Mouse (Mus musculus): ENCODE data around the gene Vpreb3.

Gene Vpreb3

DNA sequence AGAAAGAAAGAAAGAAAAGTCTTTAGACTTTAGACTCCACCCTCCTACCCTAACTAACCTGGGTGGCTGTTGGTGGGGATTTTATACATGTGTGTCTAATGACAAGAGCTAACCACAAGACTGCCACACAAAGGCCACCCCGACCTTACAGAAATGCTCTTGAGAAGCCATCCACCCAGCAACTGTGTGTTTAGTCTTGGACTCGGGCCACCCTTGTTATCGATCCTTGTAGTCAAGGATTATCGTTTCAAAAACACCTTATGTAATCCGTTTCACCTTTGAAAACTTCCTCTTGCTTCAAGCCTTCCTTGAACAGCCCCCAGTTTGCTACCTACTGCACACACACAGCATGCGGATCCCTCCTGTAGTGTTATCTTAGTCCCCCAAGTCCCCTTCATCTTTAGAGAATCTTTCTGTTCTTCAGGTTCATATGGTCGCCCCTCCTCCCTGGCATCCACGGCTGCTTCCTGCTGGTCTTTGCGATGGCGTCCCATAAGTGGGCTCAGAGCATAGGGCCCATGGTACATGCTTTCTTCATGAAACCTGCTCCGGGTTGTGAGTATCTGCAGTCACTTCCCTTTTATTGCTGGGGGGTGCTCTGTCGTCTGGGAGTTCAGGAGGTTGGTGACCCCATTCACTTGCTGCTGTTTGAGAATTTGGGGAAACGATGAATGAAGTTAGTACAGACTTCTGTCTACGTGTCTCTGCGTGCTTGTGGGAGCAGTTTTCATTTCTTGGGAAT lies at the start of gene Vpreb3:
Vpreb3 (plus strand) TSS at position 322 of the 742 bp plus-strand sequence.
- no peak for DNase-seq (ENCODE audit: inconsistent ontology term)

DNA sequence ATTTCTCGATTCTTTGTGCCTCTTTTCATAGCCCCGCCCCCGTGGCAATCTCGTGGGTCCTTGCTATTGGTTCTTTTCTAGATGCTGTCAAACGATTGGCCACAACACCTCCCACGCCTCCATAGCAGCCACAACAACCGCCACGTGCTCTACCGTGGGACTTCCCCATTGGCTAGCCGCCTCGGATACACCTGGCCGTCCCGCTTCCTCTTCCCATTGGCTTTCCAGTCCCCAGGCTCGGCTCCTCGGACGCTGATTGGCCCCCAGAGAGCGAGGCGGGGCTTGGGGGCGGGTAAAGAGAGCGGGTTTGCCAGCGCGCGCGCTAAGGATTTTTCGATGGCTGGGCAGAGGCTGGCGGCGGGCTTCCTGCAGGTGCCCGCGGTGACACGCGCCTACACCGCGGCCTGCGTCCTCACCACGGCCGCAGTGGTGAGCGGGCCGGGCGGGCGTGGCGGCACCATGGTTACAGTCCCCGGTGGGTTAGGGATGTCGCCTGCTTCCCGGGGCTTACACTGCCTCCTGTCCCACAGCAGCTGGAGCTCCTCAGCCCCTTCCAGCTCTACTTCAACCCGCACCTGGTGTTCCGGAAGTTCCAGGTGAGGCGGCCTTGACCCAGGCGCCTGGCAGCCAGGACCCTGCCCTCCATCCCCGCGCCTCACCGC lies 49.6 kb upstream of the Vpreb3 start, which contains the start of gene Derl3:
Derl3 (plus strand) TSS at position 325 of the 662 bp plus-strand sequence.
- DNase-seq (ENCODE audit: inconsistent ontology term) = peak; percentile 98

GRCm38 (mm10) chr10:75894601-75895000 lies 48.3 kb upstream of the Vpreb3 start:
- DNase-seq (ENCODE audit: inconsistent ontology term) = no peak

DNA sequence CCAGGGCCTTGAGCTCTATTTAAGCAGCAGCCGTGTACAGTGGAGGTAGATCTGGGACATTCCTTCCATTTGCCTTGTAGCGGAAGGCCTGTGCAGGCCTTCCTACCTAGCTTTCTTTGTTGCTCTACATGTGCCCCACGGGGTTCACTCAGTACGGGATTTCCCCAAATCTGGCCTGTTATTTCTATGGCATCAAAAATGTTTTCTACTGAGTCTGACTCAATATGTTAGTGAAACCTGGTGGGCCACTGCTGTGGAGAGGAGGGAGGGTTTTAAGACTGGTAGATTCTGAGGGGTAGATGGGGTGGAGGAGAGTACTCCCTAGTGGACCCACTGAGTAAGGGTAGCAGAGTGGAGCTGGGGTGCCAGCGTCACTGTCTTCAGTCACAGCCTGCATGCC lies 47.1 kb upstream of the Vpreb3 start:
- DNase-seq (ENCODE audit: inconsistent ontology term) = no peak

GRCm38 (mm10) chr10:75896208-75896607 lies 46.6 kb upstream of the Vpreb3 start:
- no peak for DNase-seq (ENCODE audit: inconsistent ontology term)

DNA sequence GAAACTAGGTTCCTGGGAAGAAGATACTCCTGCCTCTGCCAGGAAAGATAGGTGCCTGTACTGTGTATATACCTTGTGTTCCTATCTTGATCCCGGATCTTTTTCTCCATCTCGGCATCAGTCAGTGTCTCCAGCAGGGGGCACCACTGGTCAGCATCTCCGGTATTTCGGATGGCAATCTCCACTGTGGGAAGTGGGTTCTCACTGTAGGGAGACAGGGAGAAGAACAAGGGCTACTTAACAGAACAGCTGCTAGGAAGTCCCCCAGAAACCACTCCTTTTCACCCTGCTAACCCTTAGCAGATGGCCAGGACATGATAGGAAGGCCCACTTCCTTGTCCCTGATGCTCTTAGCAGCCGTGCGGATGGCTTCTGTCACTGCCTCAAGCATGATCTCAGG lies 45.5 kb upstream of the Vpreb3 start:
- no peak for DNase-seq (ENCODE audit: inconsistent ontology term)

DNA sequence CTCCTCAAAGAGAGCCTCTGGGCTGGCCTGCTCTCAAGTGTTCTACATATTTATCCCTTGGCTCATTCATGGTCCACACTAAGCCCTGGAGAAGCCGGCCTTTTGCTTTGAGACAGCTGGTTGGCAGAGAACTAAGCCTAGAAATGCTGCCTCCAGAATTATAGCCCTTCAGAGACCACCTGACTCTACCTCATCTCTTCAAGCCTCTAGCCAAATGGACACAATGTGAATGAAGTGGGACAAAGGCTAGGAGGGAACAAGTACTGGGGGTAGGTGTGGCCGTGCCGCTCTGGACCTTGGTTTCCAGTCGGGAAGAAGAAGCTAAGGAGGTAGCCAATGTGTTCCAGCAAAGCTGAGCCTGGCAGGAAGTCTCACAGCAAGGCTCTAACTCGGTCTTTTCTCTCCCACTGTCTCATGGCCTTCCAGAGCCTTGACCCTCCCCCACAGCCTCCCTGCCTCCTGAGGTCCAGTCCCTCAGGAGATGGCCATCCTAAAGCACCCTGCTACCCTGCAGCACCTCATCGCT lies 44.8 kb upstream of the Vpreb3 start:
- no peak for DNase-seq (ENCODE audit: inconsistent ontology term)

DNA sequence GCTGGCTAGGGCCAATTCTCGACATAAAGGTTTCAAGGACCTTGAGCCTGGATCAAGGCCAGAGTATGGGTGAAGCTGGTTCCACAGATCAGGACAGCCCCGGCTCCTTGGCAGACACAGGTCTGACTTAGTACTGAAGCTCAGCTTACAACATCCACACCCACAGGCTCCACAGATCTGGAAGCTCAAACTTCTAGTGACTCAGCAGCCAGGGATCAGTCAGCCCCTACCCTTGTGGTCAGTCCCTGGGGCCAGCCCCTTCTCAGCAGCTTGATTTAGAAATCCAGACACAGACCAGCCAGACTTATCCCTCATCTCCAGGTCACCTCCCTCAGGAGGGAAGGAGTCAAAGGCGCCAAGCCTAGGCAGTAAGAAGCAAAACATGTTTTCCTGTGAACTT lies 44.0 kb upstream of the Vpreb3 start:
- peak; percentile 85 for DNase-seq (ENCODE audit: inconsistent ontology term)

DNA sequence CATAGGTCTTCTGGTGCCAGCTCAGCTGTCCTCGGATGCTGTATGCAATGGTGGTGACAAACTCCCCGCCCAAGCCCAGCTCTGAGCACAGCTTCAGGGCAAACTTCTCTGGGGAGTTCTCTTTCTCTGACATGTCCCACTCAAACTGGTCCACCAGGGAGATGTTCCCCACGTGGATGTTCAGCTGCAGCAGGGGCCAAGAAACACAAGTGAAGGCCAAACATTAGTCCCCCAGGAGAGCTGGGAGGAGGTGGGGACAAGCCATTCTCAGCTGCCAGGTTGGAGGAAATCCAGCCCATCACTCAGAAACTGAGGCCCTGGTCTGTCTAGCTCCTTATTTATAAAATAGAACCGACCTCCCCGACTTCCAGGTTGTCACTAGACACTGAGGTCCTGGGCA lies 38.5 kb upstream of the Vpreb3 start:
- DNase-seq (ENCODE audit: inconsistent ontology term) = no peak

DNA sequence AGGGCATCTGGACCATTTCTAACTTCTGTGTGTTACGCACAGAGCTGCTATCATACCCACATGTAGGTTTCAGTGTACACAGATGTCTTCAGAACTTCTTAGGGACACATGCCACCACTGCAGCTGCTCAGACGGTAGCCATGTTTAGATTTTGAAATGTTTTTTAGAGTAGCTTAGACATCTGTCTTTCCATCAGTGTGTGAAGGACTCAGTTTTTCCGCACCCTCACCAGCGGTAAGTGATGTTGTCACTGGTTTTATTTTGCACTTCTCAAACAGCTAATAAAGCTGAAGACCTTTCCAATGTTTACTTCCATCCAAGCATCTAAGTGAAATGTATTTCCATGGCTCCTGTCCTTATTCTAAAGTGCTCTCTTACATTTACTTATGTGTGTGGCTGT lies 36.0 kb upstream of the Vpreb3 start:
- no peak for DNase-seq (ENCODE audit: inconsistent ontology term)

DNA sequence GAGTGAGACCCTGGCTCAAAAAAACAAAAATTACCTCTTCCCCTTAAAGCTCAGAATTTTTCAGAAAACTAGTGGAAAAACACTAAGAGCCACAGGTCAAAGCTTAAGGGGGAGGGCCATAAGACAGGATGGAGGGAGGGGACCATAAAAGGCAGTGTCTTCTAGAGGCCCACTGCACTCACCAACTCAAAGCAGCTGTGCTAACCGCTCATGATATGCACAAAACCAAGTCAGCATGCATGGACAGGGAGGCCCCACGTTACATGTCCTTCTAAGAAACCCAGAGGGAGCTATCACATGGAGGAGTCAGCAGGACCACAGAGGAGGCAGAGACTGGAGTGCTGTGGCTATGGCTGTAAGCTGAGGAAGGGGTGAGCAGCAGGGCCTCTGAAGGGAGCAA lies 32.2 kb upstream of the Vpreb3 start:
- no peak for DNase-seq (ENCODE audit: inconsistent ontology term)

DNA sequence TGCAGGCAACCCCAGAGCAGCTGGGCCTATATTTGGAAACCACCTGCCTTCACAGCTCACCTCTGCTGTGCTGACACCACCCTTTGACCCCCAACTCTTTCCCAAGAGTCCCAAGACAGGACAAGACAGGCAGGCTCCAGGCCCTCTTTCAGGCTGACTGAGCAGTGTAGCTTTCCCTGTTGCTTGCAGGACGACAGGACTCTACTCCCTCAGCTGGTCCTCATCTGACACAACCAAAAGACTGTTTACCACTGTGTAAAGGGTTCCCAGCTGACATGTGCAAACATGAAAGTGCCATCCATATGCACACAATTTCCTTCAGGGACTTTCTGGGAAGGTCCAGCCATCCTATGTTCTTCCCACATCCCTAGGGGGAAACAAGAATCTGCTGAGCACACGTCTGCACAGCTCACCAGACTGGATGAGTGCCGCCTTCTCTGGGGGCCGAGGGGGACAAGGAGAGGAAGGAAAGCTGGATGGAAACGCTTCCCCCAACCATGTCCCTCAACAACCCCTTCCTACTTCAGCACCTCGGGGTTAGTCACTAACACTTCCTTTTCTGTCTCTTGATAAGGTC lies 29.8 kb upstream of the Vpreb3 start:
- DNase-seq (ENCODE audit: inconsistent ontology term) = no peak

DNA sequence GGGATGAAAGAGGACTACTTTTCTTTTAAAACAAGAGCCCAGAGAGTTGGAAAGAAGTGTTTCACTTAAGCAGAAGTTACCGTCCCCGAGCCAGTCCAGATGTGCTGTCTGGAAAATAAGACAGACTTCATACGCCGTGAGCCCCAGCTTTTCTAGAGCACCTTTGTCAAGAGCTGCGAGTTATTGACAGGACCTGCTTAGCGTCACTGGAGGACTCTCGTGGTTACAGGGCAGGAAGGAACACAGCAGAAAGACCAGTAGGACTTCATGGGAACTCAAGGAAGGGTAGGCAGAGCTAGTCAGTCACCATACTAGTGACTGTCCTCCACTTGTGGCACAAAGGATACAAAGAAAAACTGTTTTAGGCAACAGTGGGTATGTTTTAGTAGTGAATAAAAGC lies 27.3 kb upstream of the Vpreb3 start:
- no peak for DNase-seq (ENCODE audit: inconsistent ontology term)

DNA sequence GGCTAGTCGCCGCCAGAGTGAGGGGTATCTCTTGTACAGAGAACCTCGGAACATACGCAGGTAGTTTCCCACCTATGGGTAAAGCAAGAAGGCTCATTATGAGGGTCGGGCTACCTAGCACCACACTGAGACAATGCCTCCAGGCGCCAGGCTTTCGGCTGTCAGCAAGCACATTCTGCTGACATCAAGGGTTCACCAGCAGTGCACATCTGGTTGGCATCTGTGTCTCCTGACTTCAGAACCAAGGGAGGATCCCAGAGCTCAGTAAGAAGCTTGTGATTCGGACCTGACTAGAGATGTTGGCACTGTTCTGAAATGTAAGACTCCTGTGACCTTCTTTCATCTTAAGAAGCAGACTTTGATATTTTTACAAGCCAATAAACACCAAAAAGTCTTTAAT lies 26.0 kb upstream of the Vpreb3 start:
- no peak for DNase-seq (ENCODE audit: inconsistent ontology term)

DNA sequence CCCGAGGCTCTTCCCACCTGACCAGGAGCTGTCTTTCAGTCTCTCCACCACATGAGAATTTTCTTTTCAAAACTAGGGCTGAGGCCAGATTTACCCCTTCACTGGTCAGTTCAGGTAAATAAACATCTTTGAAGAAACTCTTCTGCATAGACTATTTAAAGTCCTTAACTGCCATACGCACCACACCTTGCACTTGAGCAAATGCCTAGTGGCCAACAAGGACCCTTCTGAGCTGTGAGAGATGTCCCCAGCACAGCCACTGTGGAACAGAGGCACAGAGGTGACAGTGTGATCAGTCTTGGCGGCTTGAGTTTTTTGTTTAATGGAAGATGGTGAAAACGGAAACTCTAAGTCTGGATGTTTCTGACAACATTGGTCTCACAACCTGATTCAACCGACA lies 23.8 kb upstream of the Vpreb3 start:
- no peak for DNase-seq (ENCODE audit: inconsistent ontology term)

GRCm38 (mm10) chr10:75921026-75921725 lies 21.7 kb upstream of the Vpreb3 start, which contains the start of gene Smarcb1:
TSS of gene Smarcb1 (minus strand) at chr10:75921617.
- peak; percentile 93 for DNase-seq (ENCODE audit: inconsistent ontology term)

DNA sequence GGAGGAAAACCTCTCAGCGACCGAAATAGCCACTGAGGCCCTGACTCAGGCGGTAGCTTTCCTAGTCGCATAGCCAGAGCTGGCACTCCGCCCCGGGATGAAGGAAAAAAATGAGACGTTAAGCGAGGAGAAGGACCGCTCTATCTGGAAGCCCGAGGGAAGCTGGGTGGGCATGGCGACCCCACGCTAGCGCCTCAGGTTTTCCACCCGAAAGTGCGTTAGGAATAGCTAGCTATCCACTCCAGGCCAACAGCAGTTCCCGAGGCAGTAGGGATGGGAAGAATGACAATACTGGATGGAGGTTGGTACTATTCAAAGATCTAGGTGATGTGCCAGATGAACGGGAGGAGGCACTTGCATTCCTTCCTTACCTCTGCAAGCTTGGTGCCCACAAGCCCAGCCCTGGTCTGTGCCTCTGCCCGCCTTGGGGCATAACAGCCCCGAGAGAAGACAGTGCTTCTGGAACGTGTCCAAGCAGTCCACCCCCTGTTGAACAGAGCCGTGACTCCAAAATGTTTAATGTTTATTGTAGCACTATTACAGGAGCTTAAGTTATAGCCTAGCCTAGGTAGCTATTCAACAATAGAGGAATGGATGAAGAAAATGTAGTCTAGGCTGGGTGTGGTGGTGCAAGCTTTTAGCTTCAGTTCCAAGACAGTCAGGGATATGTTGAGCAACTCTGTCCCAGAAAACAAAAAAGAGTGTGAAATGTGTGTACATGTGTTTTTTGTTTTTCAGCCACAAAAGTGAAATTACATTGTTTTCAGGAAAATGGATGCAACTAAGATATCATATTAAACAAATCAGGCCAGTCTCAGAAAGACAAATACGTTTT lies 20.9 kb upstream of the Vpreb3 start:
- DNase-seq (ENCODE audit: inconsistent ontology term) = no peak

DNA sequence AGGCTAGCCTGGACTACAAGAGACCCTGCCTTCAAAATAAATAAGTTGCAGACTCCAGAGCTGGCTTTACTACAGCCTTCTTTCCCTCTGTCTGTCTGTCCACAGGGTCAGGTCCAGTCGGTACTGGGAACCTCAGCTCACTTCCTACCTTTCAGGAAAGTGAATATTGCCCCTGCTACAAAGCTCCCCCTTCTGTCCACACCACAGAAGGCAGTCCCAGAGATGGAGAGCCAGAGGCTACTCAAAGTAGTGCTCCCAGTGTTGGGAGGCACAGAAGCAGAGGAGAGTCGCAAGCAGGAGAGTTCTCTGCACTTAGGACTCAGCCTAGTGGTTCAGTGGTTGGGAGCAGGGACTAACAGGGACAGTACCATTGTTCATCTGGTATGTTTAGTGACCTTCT lies 18.5 kb upstream of the Vpreb3 start:
- DNase-seq (ENCODE audit: inconsistent ontology term) = no peak

DNA sequence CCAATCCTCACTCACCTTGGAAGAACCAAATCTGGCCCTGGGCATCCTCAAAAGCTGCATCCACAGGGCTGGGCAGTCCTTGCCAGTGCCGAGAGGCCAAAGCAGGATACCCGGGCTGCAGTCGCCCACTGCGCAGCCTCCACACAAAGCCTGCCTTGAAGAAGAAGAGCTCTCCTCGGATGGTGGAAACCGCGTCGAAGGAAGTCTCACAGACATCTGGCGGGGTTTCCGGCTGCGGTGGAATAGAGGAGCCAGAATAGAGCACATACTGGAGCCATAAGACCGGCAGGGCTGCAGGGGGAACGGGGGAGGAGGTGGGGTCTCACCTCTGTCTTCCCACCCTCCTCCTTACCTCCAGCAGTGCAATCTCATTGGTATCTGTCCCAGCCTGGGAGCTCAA lies 16.5 kb upstream of the Vpreb3 start:
- no peak for DNase-seq (ENCODE audit: inconsistent ontology term)

GRCm38 (mm10) chr10:75930304-75930703 lies 12.6 kb upstream of the Vpreb3 start:
- peak; percentile 66 for DNase-seq (ENCODE audit: inconsistent ontology term)

DNA sequence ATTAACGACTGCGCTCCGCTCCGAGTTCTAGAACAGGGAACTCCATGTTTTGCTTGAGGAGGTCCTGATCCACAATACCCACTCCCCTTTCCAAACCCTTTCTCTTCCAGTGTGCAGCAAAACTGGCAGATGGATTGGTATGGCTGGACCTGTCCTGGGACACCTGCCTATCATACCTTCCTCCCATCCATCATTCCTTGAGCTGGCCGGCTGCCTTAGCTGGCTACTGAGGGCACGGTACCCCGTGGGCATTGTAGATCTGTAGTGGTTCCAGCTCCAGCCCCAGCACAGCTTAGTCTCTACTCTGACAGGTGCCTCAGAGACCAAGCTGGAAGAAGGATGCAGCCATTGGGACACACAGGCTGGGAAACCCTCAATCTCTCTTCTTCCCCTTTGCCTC lies 11.5 kb upstream of the Vpreb3 start:
- DNase-seq (ENCODE audit: inconsistent ontology term) = no peak
